Mouse (Mus musculus): ENCODE measurements at regions not wholly inside any gene's neighbourhood (a gene's known extent, or its start where the extent isn't known, plus 50 kb on each side); places are given as distances from the start of the nearest gene placed in this dataset.
"Not testable (repeated sequence)": the region's sequence is repeated elsewhere in the genome, so short reads cannot be mapped to it uniquely, and the experiment has no call there.

GRCm38 (mm10) chr7:138758386-138758785, 87.5 kb upstream of the Ppp2r2d start:
- in situ Hi-C loops (cut with MboI, MseI): no loop called here

DNA sequence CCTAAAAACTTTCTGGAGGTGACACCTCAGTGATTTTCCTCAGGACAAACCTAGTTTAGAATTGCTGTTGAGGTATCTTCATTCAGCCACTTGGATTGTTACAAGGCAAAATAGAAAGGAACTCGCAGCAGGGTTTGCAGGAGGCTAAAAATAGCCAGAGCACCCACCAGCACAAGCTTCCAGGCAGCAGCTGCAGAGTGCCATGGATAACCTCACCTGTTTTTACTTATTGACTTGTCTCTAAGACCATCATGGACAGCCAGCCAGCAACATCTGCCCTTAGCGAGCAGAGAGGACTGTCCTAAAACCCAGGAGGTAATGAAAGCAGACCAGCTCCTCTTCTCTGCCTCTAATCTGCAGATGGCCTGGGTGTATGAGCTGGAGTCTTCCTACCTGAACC, 97.4 kb upstream of the Ppp2r2d start:
- in situ Hi-C loops (cut with MboI, MseI): no loop called here

- in situ Hi-C loops (cut with MboI, MseI): no loop called here
These were observed 99.3 kb upstream of the Ppp2r2d start for GRCm38 (mm10) chr7:138746616-138747015.

GRCm38 (mm10) chr7:138742516-138742845, 103.4 kb upstream of the Ppp2r2d start:
- in situ Hi-C loops (cut with MboI, MseI): no loop called here

- in situ Hi-C loops (cut with MboI, MseI): no loop called here
These were observed 103.9 kb upstream of the Ppp2r2d start for GRCm38 (mm10) chr7:138741816-138742515.

DNA sequence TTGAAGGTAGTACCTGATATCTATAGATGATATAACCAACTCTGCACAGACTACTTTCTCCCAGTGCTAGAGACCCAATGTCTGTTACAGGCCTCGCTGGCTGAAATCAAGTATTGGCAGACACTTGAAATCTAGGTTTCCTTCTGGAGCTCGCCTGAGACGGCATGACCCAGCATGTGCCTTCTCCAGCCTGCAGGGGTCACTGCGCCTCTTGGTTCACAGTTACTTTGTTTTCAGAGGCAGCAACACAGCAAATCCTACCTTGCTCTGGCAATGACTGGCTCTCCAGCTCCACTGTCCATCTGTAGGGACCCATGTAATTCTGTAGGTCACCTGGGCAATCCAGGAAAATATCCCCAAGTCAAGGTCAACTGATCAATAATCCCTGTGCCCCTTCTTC, 111.6 kb upstream of the Ppp2r2d start:
- in situ Hi-C loops (cut with MboI, MseI): no loop called here

DNA sequence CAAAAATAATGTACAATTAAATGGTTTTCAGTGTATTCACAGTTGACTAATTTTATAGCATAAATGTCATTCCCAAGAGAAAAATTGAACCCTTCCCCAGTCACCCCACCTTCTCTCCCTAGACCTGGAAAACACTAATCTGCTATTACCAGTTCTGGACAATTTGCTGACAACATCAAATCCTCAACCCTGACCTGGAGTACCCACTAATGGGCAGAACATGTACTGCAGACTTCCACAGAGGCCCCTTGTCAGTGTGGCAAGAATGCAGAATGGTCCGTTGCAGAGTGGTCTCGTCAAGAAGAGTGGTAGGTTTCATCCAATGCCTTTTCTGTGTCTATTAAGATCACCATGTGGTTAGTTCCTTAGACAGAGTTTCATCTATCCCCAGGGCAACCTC, 121.0 kb upstream of the Ppp2r2d start:
- in situ Hi-C loops (cut with MboI, MseI): no loop called here

GRCm38 (mm10) chr7:138719608-138720007, 126.3 kb upstream of the Ppp2r2d start:
- in situ Hi-C loops (cut with MboI, MseI): no loop called here

DNA sequence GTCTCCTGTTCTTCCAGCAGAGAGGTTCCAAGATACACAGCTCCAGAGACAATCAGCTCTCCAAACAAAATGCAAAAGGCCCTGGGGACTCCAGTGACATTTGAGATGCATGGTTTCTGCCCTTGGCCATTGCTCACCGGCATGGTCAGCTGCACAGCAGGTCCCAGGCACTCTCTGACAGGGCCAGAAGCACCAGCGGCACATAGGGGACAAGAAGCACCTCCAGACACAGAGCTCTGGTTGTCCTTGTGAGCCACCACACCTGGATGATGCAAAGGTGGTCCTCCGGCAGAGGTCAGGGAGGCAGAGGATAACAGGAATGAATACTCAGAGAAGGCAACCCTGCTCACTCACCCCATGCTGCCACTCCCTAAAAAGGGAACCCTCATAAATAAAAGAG, 126.8 kb upstream of the Ppp2r2d start:
- in situ Hi-C loops (cut with MboI, MseI): no loop called here

DNA sequence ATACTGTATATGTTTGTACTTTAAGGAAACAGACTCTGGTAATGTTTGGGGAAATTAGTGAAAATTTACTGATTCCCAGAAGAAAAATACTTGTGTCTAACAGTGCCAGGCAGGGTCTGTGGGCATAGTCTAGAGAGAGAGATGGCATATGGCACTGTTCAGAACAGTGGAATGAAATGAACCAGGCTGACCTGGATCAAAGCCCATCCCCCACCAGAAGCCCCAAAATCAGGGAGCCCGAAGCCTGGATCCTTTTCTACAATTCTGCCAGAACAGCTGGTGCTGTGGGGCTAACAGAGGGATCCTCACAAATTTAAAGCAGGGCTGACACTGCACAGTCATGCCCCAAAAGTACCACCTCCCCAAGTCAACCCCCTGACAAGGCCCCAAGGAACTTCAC, 131.1 kb upstream of the Ppp2r2d start:
- in situ Hi-C loops (cut with MboI, MseI): no loop called here

GRCm38 (mm10) chr7:138708373-138708772, 137.5 kb upstream of the Ppp2r2d start:
- in situ Hi-C loops (cut with MboI, MseI): no loop called here

DNA sequence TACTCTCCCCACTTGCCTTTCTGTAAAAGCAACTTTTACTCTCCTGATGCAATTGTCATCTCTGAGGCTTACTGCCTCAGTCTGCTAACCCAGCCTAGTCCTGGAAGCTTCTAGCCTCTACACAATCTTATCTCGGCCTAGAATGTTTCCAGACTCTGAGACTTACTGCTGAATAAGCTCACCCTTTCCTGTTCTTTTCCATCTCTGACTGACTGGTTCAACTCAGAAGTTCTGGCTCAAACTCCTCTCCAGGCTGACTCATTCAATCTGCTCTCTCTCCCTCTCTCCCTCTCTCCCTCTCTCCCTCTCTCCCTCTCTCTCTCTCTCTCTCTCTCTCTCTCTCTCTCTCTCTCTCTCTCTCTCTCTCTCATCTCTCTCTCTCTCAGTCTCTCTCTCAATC, 146.3 kb upstream of the Ppp2r2d start:
- in situ Hi-C loops (cut with MboI, MseI): not testable (repeated sequence)

DNA sequence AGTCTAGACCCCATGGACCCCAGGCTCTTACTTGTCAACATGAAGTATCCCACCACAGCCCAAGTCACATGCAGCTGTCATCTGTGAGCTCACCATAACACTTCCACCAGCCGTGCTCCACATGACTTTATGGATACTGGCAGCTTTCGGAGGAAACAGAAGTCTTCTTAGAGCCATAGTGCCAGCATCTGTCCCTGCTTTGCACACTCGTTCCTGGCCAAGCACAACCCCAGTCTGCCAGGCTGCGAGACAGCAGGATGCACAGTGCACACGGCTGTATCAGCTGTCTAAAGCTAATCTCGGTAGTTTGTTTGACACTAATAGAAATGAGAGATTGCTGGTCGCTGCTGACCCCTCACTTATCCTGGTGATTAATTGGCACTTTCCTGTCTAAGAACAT, 163.7 kb upstream of the Ppp2r2d start:
- in situ Hi-C loops (cut with MboI, MseI): no loop called here

- in situ Hi-C loops (cut with MboI, MseI): no loop called here
These were observed 165.3 kb upstream of the Ppp2r2d start for GRCm38 (mm10) chr7:138680530-138680929.

- in situ Hi-C loops (cut with MboI, MseI): no loop called here
These were observed 166.3 kb upstream of the Ppp2r2d start for GRCm38 (mm10) chr7:138679575-138679974.

DNA sequence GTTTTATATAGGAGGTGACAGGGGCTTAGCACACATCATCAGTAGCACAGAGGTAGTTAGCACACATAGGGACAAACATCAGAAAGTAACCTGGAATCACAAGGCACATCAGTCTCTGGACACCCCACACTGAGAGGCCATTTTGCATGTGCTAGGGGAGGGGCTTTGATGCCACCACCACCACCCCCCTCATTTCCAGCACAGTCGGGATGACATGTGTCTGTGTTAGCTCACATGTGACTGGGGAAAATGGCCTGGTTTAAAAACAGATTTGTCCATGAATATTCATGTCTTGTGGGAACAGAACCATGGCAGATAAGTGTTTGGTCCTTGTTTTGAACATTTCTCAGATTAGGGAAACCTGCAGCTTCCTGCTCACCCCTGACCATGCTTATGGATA, 172.9 kb upstream of the Ppp2r2d start:
- in situ Hi-C loops (cut with MboI, MseI): no loop called here

- in situ Hi-C loops (cut with MboI, MseI): no loop called here
These were observed 177.5 kb upstream of the Ppp2r2d start for GRCm38 (mm10) chr7:138668337-138668736.

DNA sequence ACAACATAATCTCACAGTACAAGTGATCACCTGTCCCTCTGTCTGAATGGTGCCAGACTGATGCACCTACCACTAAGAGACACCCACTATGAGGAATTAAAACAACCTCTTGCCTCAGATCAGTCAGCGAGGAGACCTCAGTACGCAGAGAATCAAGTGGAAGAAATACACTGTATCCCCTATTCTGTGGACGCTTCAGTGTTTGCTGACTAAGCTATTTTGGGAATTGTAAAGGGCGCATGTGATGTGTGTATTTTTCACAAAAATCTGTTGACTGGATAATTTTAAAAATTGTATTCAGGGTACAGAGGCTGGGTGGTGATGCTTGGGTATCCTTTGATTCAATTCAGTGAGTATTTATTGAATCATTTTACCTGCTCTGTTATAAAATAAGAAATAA, 185.8 kb upstream of the Ppp2r2d start:
- in situ Hi-C loops (cut with MboI, MseI): no loop called here

GRCm38 (mm10) chr7:138657521-138657920, 188.4 kb upstream of the Ppp2r2d start:
- in situ Hi-C loops (cut with MboI, MseI): no loop called here

GRCm38 (mm10) chr7:138657076-138657475, 188.8 kb upstream of the Ppp2r2d start:
- in situ Hi-C loops (cut with MboI, MseI): no loop called here

DNA sequence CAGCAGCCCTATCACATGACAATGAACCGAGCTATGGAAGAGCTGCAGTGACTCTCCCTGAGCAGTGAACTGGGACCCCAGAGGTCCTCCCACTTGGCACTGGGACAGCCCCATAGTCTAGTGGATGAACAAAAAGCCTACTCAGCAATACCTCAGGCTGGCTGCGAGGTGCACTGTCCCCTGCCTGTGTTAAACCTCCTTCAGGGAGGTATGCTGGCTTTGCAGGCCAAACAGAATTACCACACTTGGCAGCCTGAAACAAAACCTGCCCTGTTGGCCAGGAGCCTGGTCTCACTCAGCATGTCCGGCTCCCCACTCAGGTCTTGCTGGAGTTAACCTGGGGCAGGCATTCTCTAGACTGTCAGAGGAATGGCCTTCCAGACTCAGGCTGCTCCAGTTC, 189.9 kb upstream of the Ppp2r2d start:
- in situ Hi-C loops (cut with MboI, MseI): no loop called here

DNA sequence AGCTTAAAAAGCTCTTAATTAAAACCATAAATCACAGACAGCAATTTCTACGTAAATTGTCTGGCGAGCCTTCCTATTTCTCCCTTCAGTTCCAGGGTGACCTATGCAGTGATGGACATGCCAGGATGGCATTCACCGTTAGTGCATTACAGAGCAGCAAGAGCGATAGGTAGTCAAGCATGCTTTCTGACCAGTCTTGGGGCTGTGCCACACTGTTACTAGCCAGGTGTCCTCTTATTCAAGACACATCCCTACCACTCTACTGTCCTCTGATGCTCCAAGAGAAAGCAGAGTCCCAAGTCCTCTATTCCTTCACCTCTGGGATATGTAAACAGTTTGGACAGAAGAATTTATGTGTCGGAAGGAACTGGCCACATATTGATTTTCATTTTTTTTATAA, 194.9 kb upstream of the Ppp2r2d start:
- in situ Hi-C loops (cut with MboI, MseI): no loop called here

- in situ Hi-C loops (cut with MboI, MseI): loop anchor here (10.0 kb wide), 1 partner anchor 377 kb away; no protein-coding TSS in a partner anchor
These were observed 198.2 kb upstream of the Ppp2r2d start for GRCm38 (mm10) chr7:138647636-138648035.

Measured in regulatory T cell (primary cell).